Mouse (Mus musculus) limb, embryonic 15.5 days (tissue): ENCODE data around the gene Oit3. TPM values are rescaled to one million over a fixed set of nuclear protein-coding genes. Genes with fewer than 3 reads are reported as not detected.
"Not testable (repeated sequence)": the region's sequence is repeated elsewhere in the genome, so short reads cannot be mapped to it uniquely, and the experiment has no call there.

Source experiments
- ATAC-seq: fragments of 200-750 bp; cut with Nextera tagmentation; 2 replicates; pipeline ENCODE4 v1.8.0; 2017; ENCODE audit warnings: low read depth, moderate TSS enrichment; ENCODE audit not compliant: insufficient number of reproducible peaks, low FRiP score, low TSS enrichment
- H3K27ac ChIP-seq: fragments of 300-500 bp; sonication (generic); 2 replicates; pipeline ENCODE4 v1.5.1; 2015; ENCODE audit warnings: moderate library complexity, mild to moderate bottlenecking, inconsistent platforms
- H3K27me3 ChIP-seq: fragments of 300-500 bp; sonication (generic); 2 replicates; pipeline ENCODE4 v1.6.1; 2015; ENCODE audit warnings: inconsistent platforms
- H3K36me3 ChIP-seq: fragments of 300-500 bp; sonication (generic); 2 replicates; pipeline ENCODE4 v1.6.1; 2015; ENCODE audit warnings: inconsistent platforms
- H3K4me1 ChIP-seq: fragments of 300-500 bp; sonication (generic); 2 replicates; pipeline ENCODE4 v1.6.1; 2015; ENCODE audit warnings: inconsistent platforms
- H3K4me2 ChIP-seq: fragments of 300-500 bp; sonication (generic); 2 replicates; pipeline ENCODE4 v1.6.1; 2015; ENCODE audit warnings: mild to moderate bottlenecking, inconsistent platforms
- H3K4me3 ChIP-seq: fragments of 300-500 bp; sonication (generic); 2 replicates; pipeline ENCODE4 v1.5.1; 2015; ENCODE audit warnings: mild to moderate bottlenecking, inconsistent platforms
- H3K9ac ChIP-seq: fragments of 300-500 bp; sonication (generic); 2 replicates; pipeline ENCODE4 v1.6.1; 2015; ENCODE audit warnings: inconsistent platforms
- H3K9me3 ChIP-seq: fragments of 300-500 bp; sonication (generic); 2 replicates; pipeline ENCODE4 v1.6.1; 2016; ENCODE audit warnings: inconsistent platforms
- WGBS: fragments of 180-500 bp; shearing (Covaris S2); methylation state at CpG from one replicate; pipeline ENCODE4 v1.1.7; 2015; 5-methylcytosine and 5-hydroxymethylcytosine counted together
- polyA plus RNA-seq: library from polyadenylated mRNA; unstranded; fragments of >200 nt; fragmentation: Nextera tagmentation; extraction: Ambion mirVana; gene quantifications from 2 replicates; pipeline ENCODE4 v1.2.1, GENCODE M21; 2015

Gene Oit3
- polyA plus RNA-seq, 1 experiment from 2014 or later, result 1.2 TPM

- 79% methylated on average over 16 of the region's 16 CpGs for WGBS
- H3K4me3 ChIP-seq, result no peak overlapping the region
- H3K27me3 ChIP-seq, result no peaks in the 10 kb centered on the region
- no peaks in the 10 kb centered on the region for H3K36me3 ChIP-seq
- no peaks in the 10 kb centered on the region for H3K9me3 ChIP-seq
- H3K9ac ChIP-seq, result no peak overlapping the region
- peaks cover 14% of the 10 kb centered on the region for H3K4me1 ChIP-seq
- no peak overlapping the region for H3K4me2 ChIP-seq
- no peak for ATAC-seq
- H3K27ac ChIP-seq, result no peak overlapping the region
These were observed 12.0 kb downstream of the Oit3 start for GRCm38 (mm10) chr10:59429448-59430135.

GRCm38 (mm10) chr10:59426371-59426770 lies 15.2 kb downstream of the Oit3 start:
- Histone ChIP-seq H3K9ac (no peak overlapping the region), H3K4me1 (peaks cover 19% of the 10 kb centered on the region), H3K36me3 (no peaks in the 10 kb centered on the region), H3K9me3 (no peaks in the 10 kb centered on the region), H3K27ac (no peak overlapping the region), H3K4me2 (no peak overlapping the region), H3K4me3 (no peak overlapping the region), H3K27me3 (no peaks in the 10 kb centered on the region)
- no peak for ATAC-seq
- 85% methylated on average over 4 of the region's 4 CpGs for WGBS

DNA sequence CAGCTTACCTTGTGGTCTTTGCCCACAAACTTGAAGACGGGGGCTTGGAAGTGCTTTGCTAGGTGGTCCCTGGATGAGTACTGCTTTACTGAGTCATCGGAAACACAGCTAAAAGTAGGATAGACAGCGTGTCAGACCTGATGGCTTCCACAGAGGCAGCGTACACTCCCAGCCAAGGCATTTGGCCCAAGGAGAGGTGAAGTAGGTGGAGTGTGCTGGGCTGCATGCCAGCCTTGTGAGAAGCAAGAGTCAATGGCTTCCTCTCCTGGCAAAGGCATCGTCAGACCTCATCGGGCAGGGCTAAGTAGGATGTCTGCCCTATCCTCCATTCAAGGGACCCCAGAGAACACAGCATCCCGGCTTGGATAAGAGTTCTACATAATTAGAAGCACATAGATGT lies 16.2 kb downstream of the Oit3 start:
- peaks cover 15% of the 10 kb centered on the region for H3K4me1 ChIP-seq
- no peak overlapping the region for H3K4me3 ChIP-seq
- ATAC-seq, result no peak; the same call in 1 of the 2 replicates
- peak overlapping the region; percentile 64; the same call in 1 of the 2 replicates for H3K27ac ChIP-seq
- H3K36me3 ChIP-seq, result no peaks in the 10 kb centered on the region
- no peaks in the 10 kb centered on the region for H3K9me3 ChIP-seq
- H3K9ac ChIP-seq, result no peak overlapping the region
- H3K4me2 ChIP-seq, result no peak overlapping the region
- no peaks in the 10 kb centered on the region for H3K27me3 ChIP-seq
- WGBS, result 53% methylated on average over 7 of the region's 7 CpGs

DNA sequence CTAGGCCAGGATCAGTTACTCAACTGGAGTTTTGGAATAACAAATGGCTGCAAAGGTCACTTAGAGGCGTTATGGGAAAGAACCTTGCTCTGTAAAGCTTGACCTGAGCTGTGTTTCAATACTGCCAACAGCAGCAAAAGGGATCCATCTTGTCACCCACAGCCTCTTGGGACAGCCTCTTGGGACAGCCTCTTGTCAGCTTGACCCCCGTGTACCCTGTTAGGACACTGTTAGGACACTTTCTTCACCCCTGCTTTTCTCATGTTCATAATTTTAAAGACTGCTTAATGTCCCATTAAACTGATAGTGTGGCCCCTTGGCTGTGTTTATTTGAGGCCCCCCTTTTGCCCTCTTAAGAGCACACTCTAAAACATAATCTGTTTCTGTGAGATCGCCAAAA lies 17.1 kb downstream of the Oit3 start:
- no peaks in the 10 kb centered on the region for H3K9me3 ChIP-seq
- no peak for ATAC-seq
- H3K27ac ChIP-seq, result no peak overlapping the region
- 54% methylated on average over 3 of the region's 3 CpGs for WGBS
- H3K4me2 ChIP-seq, result no peak overlapping the region
- no peak overlapping the region for H3K4me3 ChIP-seq
- no peak overlapping the region for H3K9ac ChIP-seq
- H3K27me3 ChIP-seq, result no peaks in the 10 kb centered on the region
- H3K36me3 ChIP-seq, result no peaks in the 10 kb centered on the region
- H3K4me1 ChIP-seq, result peaks cover 15% of the 10 kb centered on the region

DNA sequence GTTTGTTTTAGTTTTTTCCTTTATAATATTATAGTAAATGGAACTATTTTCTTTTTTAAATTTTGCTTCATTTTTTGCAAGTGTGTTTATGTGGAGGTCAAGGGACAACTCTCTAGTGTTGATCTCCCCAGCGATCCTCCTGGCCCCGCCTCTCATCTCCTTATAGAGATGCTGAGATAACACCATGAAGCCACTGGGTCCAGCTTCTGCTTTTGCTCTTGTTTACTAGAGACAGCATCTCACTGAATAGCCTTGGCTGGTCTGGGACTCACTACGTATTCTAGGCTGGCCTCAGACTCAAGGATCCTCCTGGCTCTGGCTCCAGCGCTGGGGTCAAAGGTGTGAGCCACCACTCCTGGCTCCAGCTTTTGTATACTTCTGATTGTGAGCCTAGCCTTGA lies 22.1 kb downstream of the Oit3 start:
- H3K4me3 ChIP-seq, result no peak overlapping the region
- no peak for ATAC-seq
- WGBS, result 89% methylated on average over 4 of the region's 4 CpGs
- peaks cover 9% of the 10 kb centered on the region for H3K4me1 ChIP-seq
- H3K9ac ChIP-seq, result no peak overlapping the region
- no peaks in the 10 kb centered on the region for H3K27me3 ChIP-seq
- H3K27ac ChIP-seq, result no peak overlapping the region
- H3K9me3 ChIP-seq, result no peaks in the 10 kb centered on the region
- H3K4me2 ChIP-seq, result no peak overlapping the region
- H3K36me3 ChIP-seq, result no peaks in the 10 kb centered on the region

DNA sequence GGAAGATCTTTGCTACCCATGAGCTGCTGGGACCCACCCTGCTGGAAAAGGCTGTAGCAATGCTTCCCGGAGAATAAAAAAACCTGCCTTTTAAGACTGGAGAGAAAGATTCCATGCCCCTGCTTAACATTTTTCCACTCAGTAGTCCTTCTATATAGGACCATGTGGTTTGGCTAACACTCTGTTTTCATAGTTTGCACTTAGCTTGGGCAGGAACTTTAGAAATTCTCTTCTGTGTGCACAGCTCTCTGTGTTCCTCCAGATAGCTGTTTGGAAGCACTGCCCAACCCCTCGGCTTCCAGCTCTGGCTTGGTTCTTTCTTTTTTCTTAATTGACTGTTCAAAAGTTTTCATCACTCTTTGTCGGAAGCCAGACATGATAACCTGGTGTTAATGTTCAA lies 25.0 kb downstream of the Oit3 start:
- H3K9me3 ChIP-seq, result no peaks in the 10 kb centered on the region
- H3K4me2 ChIP-seq, result no peak overlapping the region
- H3K4me3 ChIP-seq, result no peak overlapping the region
- no peak overlapping the region for H3K9ac ChIP-seq
- H3K36me3 ChIP-seq, result no peaks in the 10 kb centered on the region
- H3K27ac ChIP-seq, result peak overlapping the region; percentile 65
- H3K27me3 ChIP-seq, result no peaks in the 10 kb centered on the region
- peaks cover 5% of the 10 kb centered on the region; the same call in 1 of the 2 replicates for H3K4me1 ChIP-seq
- 48% methylated on average over 3 of the region's 3 CpGs for WGBS
- peak; percentile 67; the same call in 1 of the 2 replicates for ATAC-seq

- H3K27me3 ChIP-seq, result no peaks in the 10 kb centered on the region
- H3K27ac ChIP-seq, result no peak overlapping the region
- no peak overlapping the region for H3K9ac ChIP-seq
- no peaks in the 10 kb centered on the region for H3K9me3 ChIP-seq
- H3K36me3 ChIP-seq, result no peaks in the 10 kb centered on the region
- H3K4me1 ChIP-seq, result peaks cover 5% of the 10 kb centered on the region; the same call in 1 of the 2 replicates
- WGBS, result 86% methylated on average over 4 of the region's 4 CpGs
- H3K4me2 ChIP-seq, result no peak overlapping the region
- no peak for ATAC-seq
- H3K4me3 ChIP-seq, result no peak overlapping the region
These were observed 27.9 kb downstream of the Oit3 start for GRCm38 (mm10) chr10:59413711-59414110.

- no peak for ATAC-seq
These were observed 31.3 kb downstream of the Oit3 start for GRCm38 (mm10) chr10:59410264-59410663.

GRCm38 (mm10) chr10:59408499-59408898 lies 33.1 kb downstream of the Oit3 start:
- H3K9me3 ChIP-seq, result no peaks in the 10 kb centered on the region
- H3K9ac ChIP-seq, result no peak overlapping the region
- H3K27ac ChIP-seq, result no peak overlapping the region
- 0 out of 2 replicates have a peak, but pooled peaks cover 5% of the 10 kb centered on the region for H3K4me1 ChIP-seq
- H3K4me3 ChIP-seq, result no peak overlapping the region
- H3K4me2 ChIP-seq, result no peak overlapping the region
- H3K36me3 ChIP-seq, result no peaks in the 10 kb centered on the region
- 24% methylated on average over 6 of the region's 6 CpGs for WGBS
- no peaks in the 10 kb centered on the region for H3K27me3 ChIP-seq
- ATAC-seq, result no peak

More at GRCm38 (mm10) chr10:59410264-59410663, 31.3 kb downstream of the Oit3 start:
- Histone ChIP-seq H3K9ac (no peak overlapping the region), H3K36me3 (no peaks in the 10 kb centered on the region), H3K27ac (no peak overlapping the region), H3K4me3 (no peak overlapping the region), H3K9me3 (no peaks in the 10 kb centered on the region), H3K4me1 (0 out of 2 replicates have a peak, but pooled peaks cover 5% of the 10 kb centered on the region), H3K4me2 (no peak overlapping the region), H3K27me3 (no peaks in the 10 kb centered on the region)
- 79% methylated on average over 12 of the region's 12 CpGs for WGBS

- 72% methylated on average over 10 of the region's 10 CpGs for WGBS
- no peak for ATAC-seq
- H3K27me3 ChIP-seq, result no peaks in the 10 kb centered on the region
These were observed 37.8 kb downstream of the Oit3 start for GRCm38 (mm10) chr10:59403793-59404149.

GRCm38 (mm10) chr10:59402899-59403792 lies 38.4 kb downstream of the Oit3 start, which contains the start of gene Pla2g12b:
Gene Pla2g12b, plus strand, starts transcription at chr10:59403660.
- Histone ChIP-seq H3K9ac (no peak within 1 kb of the TSS), H3K27ac (no peak within 1 kb of the TSS), H3K4me3 (no peak within 1 kb of the TSS), H3K4me2 (no peak within 1 kb of the TSS), H3K36me3 (no peaks in the 10 kb centered on the region), H3K4me1 (0 out of 2 replicates have a peak, but pooled peaks cover 4% of the 10 kb centered on the region), H3K27me3 (no peaks in the 10 kb centered on the region), H3K9me3 (no peaks in the 10 kb centered on the region)
- no peak for ATAC-seq
- WGBS, result 68% methylated on average over 21 of the region's 21 CpGs

More at GRCm38 (mm10) chr10:59403793-59404149, 37.8 kb downstream of the Oit3 start:
- H3K4me1 ChIP-seq, result 0 out of 2 replicates have a peak, but pooled peaks cover 5% of the 10 kb centered on the region
- no peak overlapping the region for H3K4me3 ChIP-seq
- H3K4me2 ChIP-seq, result no peak overlapping the region
- H3K9me3 ChIP-seq, result no peaks in the 10 kb centered on the region
- no peak overlapping the region for H3K27ac ChIP-seq
- H3K36me3 ChIP-seq, result no peaks in the 10 kb centered on the region
- H3K9ac ChIP-seq, result no peak overlapping the region

GRCm38 (mm10) chr10:59395461-59395860 lies 46.1 kb downstream of the Oit3 start, which contains the start of gene Gm10273:
Gene Gm10273, plus strand, starts transcription at chr10:59395632.
- H3K27me3 ChIP-seq, H3K4me1 ChIP-seq, H3K4me3 ChIP-seq, H3K9me3 ChIP-seq, H3K9ac ChIP-seq, H3K36me3 ChIP-seq, H3K4me2 ChIP-seq, H3K27ac ChIP-seq, ATAC-seq: not testable (repeated sequence)
- 88% methylated on average over 13 of the region's 25 CpGs for WGBS
